Mouse (Mus musculus): ENCODE measurements at regions not wholly inside any gene's neighbourhood (a gene's known extent, or its start where the extent isn't known, plus 50 kb on each side); places are given as distances from the start of the nearest gene placed in this dataset.

DNA sequence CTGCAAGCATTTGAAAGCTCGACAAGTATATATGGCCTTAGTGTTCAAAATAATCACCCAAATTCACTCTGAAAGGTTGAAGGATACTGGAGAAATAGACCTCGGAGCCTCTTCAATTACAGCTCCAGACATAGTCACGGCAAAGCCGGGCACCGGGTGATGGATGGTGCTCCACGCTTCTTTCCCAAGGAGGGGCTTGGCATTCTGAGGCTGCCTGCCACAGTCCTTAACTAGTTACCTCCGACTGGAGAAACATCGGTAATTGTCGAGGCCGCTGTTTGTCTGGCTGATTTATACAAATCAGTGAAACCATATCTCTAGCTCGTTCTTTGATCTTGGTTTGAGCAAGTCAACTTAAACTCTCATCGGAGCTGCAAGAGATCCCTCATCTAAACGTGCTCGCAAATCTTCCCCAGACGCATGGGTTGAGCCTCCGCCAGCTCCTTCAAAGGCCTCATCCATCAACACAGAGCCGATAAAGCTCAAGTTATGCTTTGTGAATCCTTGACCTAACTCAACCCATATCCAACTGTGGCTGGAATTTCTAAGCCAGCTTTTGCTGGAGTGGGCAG lies 145.4 kb upstream of the Stx16 start:
- Histone ChIP-seq H3K9ac (no peak overlapping the region), H3K4me1 (no peaks in the 10 kb centered on the region), H3K9me3 (no peaks in the 10 kb centered on the region), H3K4me3 (no peak overlapping the region), H3K27ac (no peak overlapping the region), H3K36me3 (no peaks in the 10 kb centered on the region), H3K27me3 (no peaks in the 10 kb centered on the region), H3K4me2 (no peak overlapping the region)
- no peak for ATAC-seq (ENCODE audit: insufficient number of reproducible peaks, low FRiP score, low TSS enrichment, low read depth)
- 74% methylated on average over 17 of the region's 17 CpGs for WGBS

DNA sequence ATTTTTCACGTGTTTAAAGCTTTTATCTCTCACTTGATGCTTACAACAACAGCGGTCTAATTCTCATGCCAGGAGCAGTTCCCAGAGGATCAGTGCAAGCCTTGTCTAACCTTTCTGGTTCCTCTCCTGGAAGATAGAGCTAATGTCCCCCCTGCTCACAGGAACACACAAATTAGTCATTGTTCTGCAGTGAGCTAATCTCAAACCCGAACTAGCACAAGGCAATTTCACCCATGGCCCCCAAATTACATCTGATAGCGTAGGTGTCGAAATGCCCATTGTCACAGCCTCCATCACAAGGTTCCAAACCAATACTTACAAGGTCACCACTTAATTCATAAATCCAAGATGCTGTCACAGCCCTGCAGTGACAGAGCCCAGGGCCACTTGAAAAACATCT lies 140.4 kb upstream of the Stx16 start:
- Histone ChIP-seq H3K4me3 (no peak overlapping the region), H3K4me2 (no peak overlapping the region), H3K9ac (no peak overlapping the region), H3K27me3 (no peaks in the 10 kb centered on the region), H3K9me3 (no peaks in the 10 kb centered on the region), H3K27ac (no peak overlapping the region), H3K36me3 (no peaks in the 10 kb centered on the region), H3K4me1 (peaks cover 34% of the 10 kb centered on the region)
- no peak for ATAC-seq (ENCODE audit: insufficient number of reproducible peaks, low FRiP score, low TSS enrichment, low read depth)
- 86% methylated on average over 5 of the region's 5 CpGs for WGBS

DNA sequence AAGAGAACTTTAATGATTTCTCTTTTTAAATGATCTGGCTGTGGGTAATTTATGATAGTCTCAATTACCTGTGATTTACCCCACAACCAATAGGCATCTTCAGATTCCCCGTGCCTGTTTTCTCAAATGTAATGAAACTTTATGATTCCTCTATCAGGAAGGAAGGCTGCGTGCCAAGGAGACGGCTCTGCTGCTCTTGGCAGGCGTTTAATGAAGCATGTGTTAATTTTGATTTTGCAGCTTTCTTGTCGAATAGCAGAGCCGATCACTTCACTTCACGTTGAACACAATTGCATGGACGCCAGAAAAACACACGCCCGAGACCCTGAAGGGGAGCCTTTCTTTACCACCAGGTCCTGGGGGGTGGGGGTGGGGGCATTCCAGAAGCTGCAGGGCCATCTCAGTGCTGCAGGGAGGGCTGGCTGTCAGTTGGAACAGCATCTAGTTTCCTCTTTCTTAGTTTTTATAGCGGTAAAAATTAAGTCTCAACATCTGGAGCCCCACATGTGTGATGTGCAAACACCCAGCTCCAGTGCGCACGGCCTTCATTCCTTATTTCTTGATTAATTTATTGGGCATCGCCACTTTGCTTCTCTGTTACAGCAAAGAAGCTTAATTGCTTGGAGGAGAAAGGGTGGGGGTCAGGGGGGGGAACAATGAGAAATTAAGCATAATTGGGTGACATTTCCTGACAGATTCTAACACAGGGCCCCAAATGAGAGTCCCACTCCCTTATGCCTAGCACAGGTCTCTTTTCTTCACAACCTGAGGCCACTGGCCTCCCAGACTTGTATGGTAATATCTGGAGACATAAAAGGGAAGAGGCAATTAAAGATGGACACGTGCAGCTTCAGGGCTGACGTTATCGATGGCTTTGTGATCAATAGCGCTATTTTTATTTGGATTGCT lies 138.3 kb upstream of the Stx16 start:
- Histone ChIP-seq H3K4me1 (peaks cover 34% of the 10 kb centered on the region), H3K36me3 (no peaks in the 10 kb centered on the region), H3K4me3 (no peak overlapping the region), H3K27ac (peak overlapping the region; percentile 47), H3K27me3 (no peaks in the 10 kb centered on the region), H3K9ac (no peak overlapping the region), H3K9me3 (no peaks in the 10 kb centered on the region), H3K4me2 (no peak overlapping the region)
- 0 out of 2 replicates have a peak, but pooled peaks have one; percentile 31 for ATAC-seq (ENCODE audit: insufficient number of reproducible peaks, low FRiP score, low TSS enrichment, low read depth)
- 24% methylated on average over 18 of the region's 18 CpGs for WGBS

DNA sequence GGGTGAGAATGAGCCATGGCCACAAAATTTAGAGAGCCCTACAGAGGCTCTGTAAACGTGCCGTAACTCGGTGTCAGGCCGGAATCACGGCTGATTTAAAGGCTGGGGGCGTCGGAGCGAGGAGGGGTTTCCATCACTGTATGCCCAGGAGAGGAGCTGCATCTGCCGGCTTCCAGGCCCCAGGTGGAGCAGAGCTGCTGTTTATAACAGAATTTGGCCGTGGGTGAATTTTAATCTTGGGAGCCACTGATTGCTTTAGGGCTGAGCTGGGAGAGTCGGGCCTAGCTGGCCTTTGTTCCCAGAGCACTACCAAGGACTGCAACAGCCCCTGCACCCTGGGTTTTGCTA lies 137.7 kb upstream of the Stx16 start:
- Histone ChIP-seq H3K9ac (no peak overlapping the region), H3K9me3 (no peaks in the 10 kb centered on the region), H3K4me1 (peaks cover 34% of the 10 kb centered on the region), H3K4me2 (no peak overlapping the region), H3K27me3 (no peaks in the 10 kb centered on the region), H3K27ac (peak overlapping the region; percentile 47; the same call in 1 of the 2 replicates), H3K4me3 (no peak overlapping the region), H3K36me3 (no peaks in the 10 kb centered on the region)
- 28% methylated on average over 11 of the region's 11 CpGs for WGBS
- ATAC-seq (ENCODE audit: insufficient number of reproducible peaks, low FRiP score, low TSS enrichment, low read depth) = no peak

DNA sequence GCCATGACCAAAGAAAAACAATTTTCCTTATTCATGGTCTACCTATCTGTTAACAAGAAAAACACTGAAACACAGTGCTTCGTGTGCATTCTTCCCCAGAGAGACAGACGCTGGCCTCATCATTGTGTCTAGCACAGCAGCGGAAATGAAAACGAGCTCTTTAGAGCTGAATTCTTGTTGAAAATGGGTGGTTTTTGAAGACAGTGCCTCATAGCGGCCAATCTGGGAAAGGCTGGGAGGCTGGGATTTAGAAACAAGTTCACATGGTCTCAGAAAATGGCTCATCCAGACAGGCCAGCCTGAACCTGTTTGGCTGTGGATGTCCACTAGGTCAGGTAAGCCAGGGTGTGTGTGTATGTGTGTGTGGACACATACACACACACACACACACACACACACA lies 130.7 kb upstream of the Stx16 start:
- H3K27ac ChIP-seq = no peak overlapping the region
- WGBS = 83% methylated on average over 5 of the region's 5 CpGs
- peaks cover under 1% of the 10 kb centered on the region for H3K4me1 ChIP-seq
- no peak overlapping the region for H3K4me3 ChIP-seq
- no peak for ATAC-seq (ENCODE audit: insufficient number of reproducible peaks, low FRiP score, low TSS enrichment, low read depth)
- H3K27me3 ChIP-seq = no peaks in the 10 kb centered on the region
- no peak overlapping the region for H3K9ac ChIP-seq
- H3K36me3 ChIP-seq = no peaks in the 10 kb centered on the region
- H3K9me3 ChIP-seq = no peaks in the 10 kb centered on the region
- H3K4me2 ChIP-seq = no peak overlapping the region

DNA sequence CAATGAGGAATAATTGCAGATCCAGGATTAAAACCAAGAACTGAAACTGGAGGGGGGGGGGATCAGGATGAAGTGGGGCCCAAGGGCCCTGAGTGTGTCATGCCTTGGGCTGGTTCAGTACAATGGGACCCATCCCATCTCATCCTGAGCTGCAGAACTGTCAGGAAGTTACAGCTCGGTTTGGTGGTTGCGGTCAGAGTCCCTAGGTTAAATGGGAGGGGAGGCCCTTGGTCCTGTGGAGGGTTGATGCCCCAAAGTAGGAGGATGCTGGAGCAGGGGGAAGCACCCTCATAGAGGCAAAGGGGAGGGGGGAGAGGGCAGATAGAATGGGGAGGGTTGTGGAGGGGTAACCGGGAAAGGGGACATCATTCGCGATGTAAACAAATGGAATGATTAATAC lies 127.5 kb upstream of the Stx16 start:
- Histone ChIP-seq H3K36me3 (no peaks in the 10 kb centered on the region), H3K9me3 (no peaks in the 10 kb centered on the region), H3K9ac (no peak overlapping the region), H3K27me3 (no peaks in the 10 kb centered on the region), H3K27ac (no peak overlapping the region), H3K4me3 (no peak overlapping the region), H3K4me1 (no peaks in the 10 kb centered on the region), H3K4me2 (no peak overlapping the region)
- ATAC-seq (ENCODE audit: insufficient number of reproducible peaks, low FRiP score, low TSS enrichment, low read depth) = no peak
- WGBS = 79% methylated on average over 5 of the region's 5 CpGs

DNA sequence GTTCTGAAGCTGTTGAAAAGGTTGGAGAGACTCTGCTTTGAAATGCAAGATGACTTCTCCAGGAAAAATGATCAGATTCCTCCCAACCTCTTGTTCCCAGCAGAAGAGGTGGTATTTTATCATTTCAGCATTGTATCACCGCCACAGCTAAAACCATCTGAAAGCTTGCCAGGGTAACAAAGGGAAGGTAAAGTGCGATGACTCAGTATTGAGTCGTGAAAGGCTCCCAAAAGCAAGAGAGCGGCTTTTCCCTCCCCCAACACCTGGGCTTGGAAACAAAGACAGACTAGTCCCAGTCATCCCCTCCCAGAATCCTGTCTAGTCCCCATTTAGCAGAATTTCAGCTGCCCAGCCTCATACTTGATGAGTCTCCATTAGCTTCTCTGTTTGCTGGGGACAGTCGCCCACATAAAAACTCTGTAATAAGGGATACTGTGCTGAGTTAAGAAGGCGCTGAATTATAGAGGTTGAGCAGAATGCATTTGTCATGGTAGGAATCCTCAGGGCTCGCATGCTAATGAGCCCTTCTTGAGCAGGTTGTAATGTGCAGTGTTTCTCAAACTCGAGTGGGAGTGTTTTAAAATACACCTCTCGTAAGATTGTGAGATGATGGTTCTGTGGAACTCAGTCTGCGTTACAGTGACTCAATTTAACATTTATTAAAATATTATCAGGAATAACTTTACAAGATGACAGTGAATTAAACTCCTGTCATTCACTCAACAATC lies 125.8 kb upstream of the Stx16 start:
- Histone ChIP-seq H3K4me1 (no peaks in the 10 kb centered on the region), H3K27me3 (no peaks in the 10 kb centered on the region), H3K36me3 (no peaks in the 10 kb centered on the region), H3K27ac (no peak overlapping the region), H3K4me2 (no peak overlapping the region), H3K9ac (no peak overlapping the region), H3K9me3 (no peaks in the 10 kb centered on the region), H3K4me3 (no peak overlapping the region)
- WGBS = 46% methylated on average over 10 of the region's 10 CpGs
- no peak for ATAC-seq (ENCODE audit: insufficient number of reproducible peaks, low FRiP score, low TSS enrichment, low read depth)

DNA sequence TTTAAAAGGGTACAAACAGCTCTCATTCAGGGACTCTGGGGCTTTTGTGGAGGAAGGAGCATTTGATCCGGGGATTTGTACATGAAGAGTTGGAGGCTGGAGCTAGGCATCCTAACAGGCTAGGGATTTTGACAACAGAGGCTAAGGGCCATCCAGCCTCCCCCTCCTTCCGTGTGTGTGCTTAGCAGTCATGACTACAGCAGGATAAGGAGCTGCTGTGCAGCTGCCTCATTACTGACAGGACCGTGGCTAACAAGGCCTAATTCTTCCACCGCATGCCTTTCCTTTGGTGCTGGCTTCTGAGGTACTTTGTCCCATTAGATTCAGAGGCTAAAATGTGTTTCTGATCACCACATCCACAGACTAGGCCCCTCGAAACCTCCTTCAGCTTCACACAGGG lies 110.0 kb upstream of the Stx16 start:
- no peaks in the 10 kb centered on the region for H3K9me3 ChIP-seq
- ATAC-seq (ENCODE audit: insufficient number of reproducible peaks, low FRiP score, low TSS enrichment, low read depth) = no peak
- no peaks in the 10 kb centered on the region for H3K27me3 ChIP-seq
- H3K4me1 ChIP-seq = no peaks in the 10 kb centered on the region
- no peak overlapping the region for H3K4me2 ChIP-seq
- H3K27ac ChIP-seq = no peak overlapping the region
- 44% methylated on average over 5 of the region's 5 CpGs for WGBS
- no peaks in the 10 kb centered on the region for H3K36me3 ChIP-seq
- H3K9ac ChIP-seq = no peak overlapping the region
- H3K4me3 ChIP-seq = no peak overlapping the region

DNA sequence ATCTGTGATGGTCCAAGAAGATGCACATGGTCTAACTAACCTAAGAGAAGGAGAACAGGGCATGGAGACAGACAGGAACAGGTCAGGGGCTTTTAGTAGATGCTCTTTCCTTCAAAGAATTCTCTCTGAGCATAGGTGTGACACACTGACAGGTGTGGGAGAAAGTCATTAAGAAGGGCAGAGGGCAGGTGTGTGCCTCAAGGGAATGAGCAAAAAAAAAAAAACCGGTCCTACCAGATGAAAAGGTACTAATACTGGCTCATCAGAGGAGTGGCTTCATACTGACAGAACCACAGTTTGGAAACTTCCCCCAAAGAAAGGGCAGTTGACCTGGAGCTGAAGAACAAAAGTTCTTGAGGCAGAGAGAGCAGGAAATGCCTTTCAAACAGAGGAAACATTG lies 105.3 kb upstream of the Stx16 start:
- no peak overlapping the region for H3K27ac ChIP-seq
- ATAC-seq (ENCODE audit: insufficient number of reproducible peaks, low FRiP score, low TSS enrichment, low read depth) = no peak
- H3K4me3 ChIP-seq = no peak overlapping the region
- H3K36me3 ChIP-seq = no peaks in the 10 kb centered on the region
- WGBS = 58% methylated on average over 1 of the region's 1 CpGs
- no peak overlapping the region for H3K4me2 ChIP-seq
- H3K9me3 ChIP-seq = no peaks in the 10 kb centered on the region
- H3K4me1 ChIP-seq = no peaks in the 10 kb centered on the region
- no peaks in the 10 kb centered on the region for H3K27me3 ChIP-seq
- no peak overlapping the region for H3K9ac ChIP-seq

DNA sequence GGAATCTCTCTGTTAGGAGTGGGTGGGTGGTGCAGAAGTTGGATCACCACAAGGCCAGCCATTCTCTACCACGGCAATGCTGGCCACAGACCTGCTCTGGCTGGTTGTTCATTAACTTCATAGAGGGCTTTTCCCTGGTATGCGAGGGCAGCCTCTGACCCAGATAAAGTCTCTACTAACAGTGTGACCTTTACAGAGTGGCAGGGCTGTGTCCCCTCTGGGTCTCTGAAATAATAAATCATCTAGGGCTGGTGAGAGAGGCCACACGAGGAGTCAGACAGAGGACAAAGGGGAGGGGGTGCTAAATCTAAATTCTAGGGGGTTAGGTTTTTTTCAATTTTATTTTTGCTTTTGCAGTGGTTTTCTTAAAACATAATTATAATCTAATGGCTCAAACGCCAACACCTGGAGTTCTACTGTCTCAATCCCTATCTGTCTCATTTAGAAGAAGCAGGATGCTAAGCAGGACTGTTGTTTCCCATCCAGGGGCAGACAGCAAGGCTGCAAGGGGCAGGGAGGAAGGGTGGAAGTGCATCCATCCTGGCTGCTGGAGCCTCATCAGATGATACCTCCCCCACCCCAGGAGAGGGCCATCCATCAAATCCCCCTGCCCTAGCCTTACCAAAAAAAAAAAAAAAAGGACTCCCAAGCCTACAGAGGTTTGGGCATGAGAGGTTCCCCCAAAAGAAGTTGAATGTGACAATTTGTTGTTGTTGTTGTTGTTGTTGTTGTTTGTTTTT lies 99.6 kb upstream of the Stx16 start:
- Histone ChIP-seq H3K36me3 (no peaks in the 10 kb centered on the region), H3K4me3 (no peak overlapping the region), H3K4me2 (no peak overlapping the region), H3K27me3 (no peaks in the 10 kb centered on the region), H3K4me1 (peaks cover 24% of the 10 kb centered on the region), H3K9me3 (no peaks in the 10 kb centered on the region), H3K27ac (0 out of 2 replicates have a peak overlapping the region, but pooled peaks have one; percentile 79), H3K9ac (no peak overlapping the region)
- 40% methylated on average over 4 of the region's 4 CpGs for WGBS
- ATAC-seq (ENCODE audit: insufficient number of reproducible peaks, low FRiP score, low TSS enrichment, low read depth) = no peak

DNA sequence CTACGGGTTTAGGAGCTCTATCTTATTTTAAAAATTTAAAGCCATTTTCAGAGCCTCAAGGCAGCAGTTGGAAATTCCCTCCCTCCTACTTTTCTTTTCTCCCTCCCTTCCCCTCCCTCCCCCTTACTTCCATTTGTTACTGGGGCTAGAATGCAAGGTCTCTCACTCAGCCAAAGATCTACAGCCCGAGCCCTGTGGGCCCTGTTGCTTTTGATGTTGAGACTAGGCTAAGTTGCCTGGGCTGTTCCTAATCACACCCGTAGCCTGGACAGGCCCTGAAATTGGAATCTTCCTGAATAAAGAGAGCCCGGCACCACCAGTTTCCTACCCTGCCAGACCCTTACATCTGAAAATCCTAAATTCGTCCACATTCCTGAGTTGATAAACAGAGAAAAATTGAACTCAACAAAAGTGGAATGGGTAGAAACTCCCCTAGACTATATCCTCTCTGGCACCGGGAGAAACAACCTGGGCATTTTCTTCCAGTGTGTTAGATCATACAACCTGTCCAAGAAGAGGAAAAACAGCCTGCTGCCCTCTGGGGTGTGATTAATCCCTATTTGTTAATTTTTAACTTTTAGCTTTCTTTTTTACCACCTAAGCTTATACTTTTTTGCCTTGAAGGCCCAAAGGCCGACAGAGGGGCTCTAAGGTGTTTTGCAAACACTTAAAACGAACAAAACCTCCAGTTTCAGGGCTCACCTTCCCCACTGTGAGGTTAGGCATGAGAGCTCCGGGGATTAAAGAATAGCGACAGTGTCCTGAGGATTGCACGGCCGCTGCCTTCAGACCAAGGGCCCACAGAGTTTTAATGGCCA lies 98.7 kb upstream of the Stx16 start:
- no peak overlapping the region for H3K9ac ChIP-seq
- ATAC-seq (ENCODE audit: insufficient number of reproducible peaks, low FRiP score, low TSS enrichment, low read depth) = no peak
- 21% methylated on average over 12 of the region's 12 CpGs for WGBS

More for the DNA sequence above, 98.7 kb upstream of the Stx16 start:
- Histone ChIP-seq H3K27me3 (no peaks in the 10 kb centered on the region), H3K9me3 (no peaks in the 10 kb centered on the region), H3K36me3 (no peaks in the 10 kb centered on the region), H3K4me2 (no peak overlapping the region), H3K27ac (peak overlapping the region; percentile 79), H3K4me1 (peaks cover 24% of the 10 kb centered on the region), H3K4me3 (no peak overlapping the region)

Measured in limb, embryonic 15.5 days (tissue).